Mouse (Mus musculus) ES-Bruce4 (cell line): ENCODE measurements around the gene Adamts9. TPM values are rescaled to one million over a fixed set of nuclear protein-coding genes. Genes with fewer than 3 reads are reported as not detected.

Source experiments
- H3K27ac ChIP-seq: 2 replicates; pipeline ENCODE4 v1.5.1; 2012; ENCODE audit warnings: low read length, inconsistent platforms; ENCODE audit not compliant: insufficient read depth
- H3K27me3 ChIP-seq: 2 replicates; pipeline ENCODE4 v1.6.1; 2012; ENCODE audit warnings: mild to moderate bottlenecking, low read length, inconsistent platforms; ENCODE audit not compliant: control insufficient read depth, poor library complexity, insufficient read depth, severe bottlenecking
- H3K36me3 ChIP-seq: 2 replicates; pipeline ENCODE4 v1.6.1; 2012; ENCODE audit warnings: inconsistent platforms, mild to moderate bottlenecking, low read length, moderate library complexity; ENCODE audit not compliant: control insufficient read depth, poor library complexity, insufficient read depth, severe bottlenecking
- H3K4me1 ChIP-seq: one replicate; pipeline ENCODE4 v1.8.1; 2011; ENCODE audit warnings: low read length; ENCODE audit not compliant: control insufficient read depth, insufficient read depth
- H3K4me3 ChIP-seq: 2 replicates; pipeline ENCODE4 v1.5.1; 2011; ENCODE audit warnings: low read depth, mild to moderate bottlenecking, low read length
- H3K9ac ChIP-seq: 2 replicates; pipeline ENCODE4 v1.6.1; 2012; ENCODE audit warnings: low read depth, mild to moderate bottlenecking, inconsistent platforms; ENCODE audit not compliant: poor library complexity, severe bottlenecking
- H3K9me3 ChIP-seq: replicated peaks from 2 replicates; pipeline ENCODE4 v1.6.1; 2012; ENCODE audit warnings: mild to moderate bottlenecking, low read length, inconsistent platforms; ENCODE audit not compliant: control insufficient read depth, poor library complexity, insufficient read depth, severe bottlenecking
- CTCF ChIP-seq: IDR thresholded peaks from one replicate; pipeline ENCODE4 v1.8.1; 2011; ENCODE audit warnings: low read depth, low read length
- EP300 ChIP-seq: IDR thresholded peaks from 2 replicates; pipeline ENCODE4 v1.6.1; 2011; ENCODE audit warnings: low read depth, low read length; ENCODE audit not compliant: insufficient read depth
- POLR2A ChIP-seq: IDR thresholded peaks from one replicate; pipeline ENCODE4 v1.8.1; 2011; ENCODE audit warnings: low read length; ENCODE audit not compliant: insufficient read depth
- polyA plus RNA-seq: library from polyadenylated mRNA; stranded (reverse); fragments of >200 nt; gene quantifications from 2 replicates; pipeline ENCODE4 v1.2.4, GENCODE M21; 2011; ENCODE audit warnings: low read depth; ENCODE audit not compliant: missing spikeins, insufficient read depth, insufficient read length

Gene Adamts9
- polyA plus RNA-seq, 1 experiment: 8.9 TPM

DNA sequence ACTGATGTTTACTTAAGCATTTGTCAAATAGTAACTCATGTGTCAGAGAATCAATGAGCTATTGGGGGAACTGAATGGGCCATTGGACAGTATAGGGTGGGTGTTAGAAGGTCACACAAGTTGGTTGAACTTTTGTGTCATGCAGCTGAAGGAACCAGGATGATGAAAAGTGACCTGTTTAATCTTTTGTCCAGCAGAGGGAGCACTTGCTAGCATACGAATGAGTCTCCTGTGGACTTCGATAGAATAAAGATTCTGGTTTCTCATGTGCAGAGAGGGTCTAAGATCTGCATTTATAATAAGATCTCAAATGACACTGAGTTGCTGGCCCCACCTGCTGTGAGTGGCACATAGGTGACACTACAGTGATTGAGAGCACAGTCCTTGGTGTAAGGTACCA is 166.9 kb downstream of the Adamts9 start:
- TF ChIP-seq POLR2A (no peak), CTCF (peak; percentile 5)
- Histone ChIP-seq H3K27ac (no peak overlapping the region), H3K36me3 (no peaks in the 10 kb centered on the region), H3K27me3 (no peaks in the 10 kb centered on the region), H3K4me1 (no peaks in the 10 kb centered on the region), H3K9me3 (no peaks in the 10 kb centered on the region), H3K4me3 (no peak overlapping the region), H3K9ac (no peak overlapping the region)

DNA sequence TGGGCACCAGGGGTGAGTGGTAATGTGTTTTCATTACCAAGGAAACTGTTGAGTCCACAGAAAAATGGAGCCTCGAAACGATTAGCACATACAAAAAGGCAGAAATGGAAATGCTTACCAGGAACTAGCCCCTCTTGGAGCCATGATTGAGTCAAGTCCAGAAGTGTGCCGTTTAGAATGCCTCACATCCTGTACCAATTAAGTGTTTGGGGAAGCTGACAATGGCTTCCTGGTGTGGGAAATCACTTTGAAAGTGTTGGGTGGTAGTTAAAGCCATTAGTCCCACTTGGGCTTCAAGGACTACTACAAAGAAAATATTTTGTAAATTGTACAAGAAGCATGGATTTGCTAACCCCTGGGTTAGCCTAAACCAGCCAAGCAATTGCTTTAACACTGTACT is 180.9 kb downstream of the Adamts9 start:
- H3K36me3 ChIP-seq: no peaks in the 10 kb centered on the region
- H3K9ac ChIP-seq: no peak overlapping the region
- no peaks in the 10 kb centered on the region for H3K4me1 ChIP-seq
- TF ChIP-seq CTCF (no peak), EP300 (no peak), POLR2A (no peak)
- H3K27ac ChIP-seq: no peak overlapping the region
- no peaks in the 10 kb centered on the region for H3K9me3 ChIP-seq
- no peak overlapping the region for H3K4me3 ChIP-seq
- H3K27me3 ChIP-seq: no peaks in the 10 kb centered on the region

DNA sequence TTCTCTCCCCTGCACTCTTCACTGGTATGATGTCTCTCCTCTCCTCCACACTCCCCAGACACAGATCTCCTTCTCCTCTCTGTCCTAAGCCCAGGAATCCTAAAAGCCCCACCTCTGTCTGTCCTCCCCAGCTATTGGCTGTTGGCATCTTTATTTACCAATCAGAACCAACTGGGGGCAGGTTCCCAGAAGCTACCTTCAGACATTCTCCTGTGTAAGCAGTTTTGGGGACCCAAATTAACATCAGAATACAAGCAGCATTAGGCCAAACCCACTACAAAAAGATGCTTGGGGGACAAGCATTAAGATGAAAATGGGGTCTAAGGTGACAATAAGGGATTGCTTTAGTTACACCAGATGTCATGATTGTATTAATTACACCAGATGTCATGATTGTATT is 183.7 kb downstream of the Adamts9 start:
- Histone ChIP-seq H3K27me3 (no peaks in the 10 kb centered on the region), H3K9ac (no peak overlapping the region), H3K36me3 (no peaks in the 10 kb centered on the region), H3K9me3 (no peaks in the 10 kb centered on the region), H3K4me1 (no peaks in the 10 kb centered on the region), H3K27ac (no peak overlapping the region), H3K4me3 (no peak overlapping the region)
- TF ChIP-seq POLR2A (no peak), CTCF (no peak), EP300 (no peak)

DNA sequence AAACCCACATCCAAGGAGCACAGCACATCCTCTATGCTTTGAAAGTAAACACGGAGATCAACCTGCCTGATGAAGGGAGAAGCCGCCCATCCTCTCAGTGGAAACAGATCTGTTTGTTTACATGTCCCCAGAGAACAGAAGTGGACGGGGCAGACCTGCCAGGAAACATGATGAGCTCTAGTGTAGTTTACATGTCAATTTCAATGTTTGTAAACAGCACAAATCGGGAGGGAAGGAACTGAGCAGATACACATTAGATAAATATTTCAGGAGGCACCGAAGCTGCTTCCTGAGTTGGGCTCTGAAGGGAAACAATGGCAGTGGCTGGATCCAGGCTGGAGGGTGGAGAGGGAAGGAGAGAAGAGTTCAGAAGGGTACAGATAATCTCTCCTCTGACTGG is 187.5 kb downstream of the Adamts9 start:
- TF ChIP-seq CTCF (no peak), POLR2A (no peak), EP300 (no peak)
- Histone ChIP-seq H3K9me3 (no peaks in the 10 kb centered on the region), H3K36me3 (no peaks in the 10 kb centered on the region), H3K4me1 (no peaks in the 10 kb centered on the region), H3K27me3 (no peaks in the 10 kb centered on the region), H3K4me3 (no peak overlapping the region), H3K27ac (no peak overlapping the region), H3K9ac (no peak overlapping the region)

DNA sequence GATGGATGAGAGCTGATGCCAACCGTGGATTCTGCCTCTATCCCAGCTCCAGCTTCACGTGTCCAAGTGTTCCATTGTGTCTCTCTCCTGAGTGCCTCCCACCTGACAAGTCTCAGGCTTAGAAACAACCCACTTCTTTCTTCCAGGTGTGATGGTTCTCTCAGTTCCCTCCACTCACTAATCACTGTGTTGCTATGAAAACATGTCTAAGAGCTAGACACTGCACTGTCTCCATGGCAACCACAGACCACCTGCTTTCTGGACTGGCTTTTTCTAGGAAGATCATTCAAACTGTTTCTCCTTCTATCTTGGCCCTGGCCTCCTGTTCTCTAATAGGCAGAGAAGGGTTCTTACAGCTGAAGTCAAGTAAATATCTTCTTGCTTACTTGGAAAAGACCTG is 190.6 kb downstream of the Adamts9 start:
- Histone ChIP-seq H3K4me1 (no peaks in the 10 kb centered on the region), H3K9ac (no peak overlapping the region), H3K36me3 (no peaks in the 10 kb centered on the region), H3K9me3 (no peaks in the 10 kb centered on the region), H3K27ac (no peak overlapping the region), H3K27me3 (no peaks in the 10 kb centered on the region), H3K4me3 (no peak overlapping the region)
- TF ChIP-seq POLR2A (no peak), CTCF (no peak), EP300 (no peak)

DNA sequence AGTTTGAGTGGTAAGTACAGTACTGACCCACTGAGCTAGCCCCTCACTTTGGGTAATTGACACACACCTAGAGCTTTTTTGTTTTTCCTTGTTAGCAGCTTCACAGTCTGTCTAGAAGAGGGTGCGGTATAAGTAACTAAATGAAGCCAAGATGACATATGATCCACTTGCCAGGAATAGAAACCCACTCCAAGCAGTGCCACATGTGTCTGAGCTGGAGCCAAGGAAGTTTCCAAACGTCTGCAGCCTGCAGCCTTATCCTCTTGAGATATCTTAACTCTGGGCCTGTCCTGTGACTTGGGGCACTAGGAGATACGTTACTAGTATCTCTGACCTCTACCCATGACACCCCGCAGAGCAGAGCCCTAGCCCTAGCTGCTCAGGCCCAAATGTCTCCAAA is 193.9 kb downstream of the Adamts9 start:
- Histone ChIP-seq H3K9ac (no peak overlapping the region), H3K27me3 (no peaks in the 10 kb centered on the region), H3K36me3 (no peaks in the 10 kb centered on the region), H3K9me3 (no peaks in the 10 kb centered on the region), H3K4me1 (no peaks in the 10 kb centered on the region), H3K4me3 (no peak overlapping the region), H3K27ac (no peak overlapping the region)
- TF ChIP-seq CTCF: no peak
- no peak for TF ChIP-seq EP300
- no peak for TF ChIP-seq POLR2A

DNA sequence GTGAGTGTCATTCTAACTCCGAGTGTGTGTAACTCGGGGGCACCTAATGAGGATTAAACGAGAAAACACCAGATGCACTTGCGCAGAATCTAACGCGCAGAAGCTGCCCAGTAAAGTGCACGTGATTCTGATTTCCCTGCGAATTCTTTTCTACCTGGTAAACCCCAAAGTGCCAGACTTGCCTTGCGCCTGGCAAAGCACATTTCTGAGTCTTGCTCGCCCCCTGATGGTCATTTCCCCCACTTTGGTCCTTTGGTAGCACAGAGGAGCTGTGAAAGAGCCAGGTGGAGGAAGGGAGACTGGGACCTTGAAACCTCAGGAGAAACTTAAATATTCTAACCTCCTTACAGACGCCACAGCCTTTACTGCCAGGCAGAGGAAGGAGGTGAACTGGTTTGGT is 199.7 kb downstream of the Adamts9 start:
- no peak overlapping the region for H3K9ac ChIP-seq
- peak overlapping the region; percentile 42 for H3K4me3 ChIP-seq
- H3K27ac ChIP-seq: no peak overlapping the region
- H3K9me3 ChIP-seq: no peaks in the 10 kb centered on the region
- peak; percentile 71 for TF ChIP-seq CTCF
- TF ChIP-seq POLR2A: no peak
- TF ChIP-seq EP300: no peak
- H3K27me3 ChIP-seq: no peaks in the 10 kb centered on the region
- H3K4me1 ChIP-seq: no peaks in the 10 kb centered on the region
- H3K36me3 ChIP-seq: no peaks in the 10 kb centered on the region
